Mouse (Mus musculus) CH12.LX (cell line): Measurements from ENCODE around the gene Rho. TPM values are rescaled to one million over a fixed set of nuclear protein-coding genes. Genes with fewer than 3 reads are reported as not detected.

Source experiments
- DNase-seq: peaks from one replicate; pipeline ENCODE4 v3.0.0-alpha.2; 2013; ENCODE audit errors: extremely low read depth
- H3K27ac ChIP-seq: 2 replicates; pipeline ENCODE4 v1.5.1; 2012; ENCODE audit warnings: low read depth, mild to moderate bottlenecking, control low read depth, moderate library complexity; ENCODE audit not compliant: insufficient read depth
- H3K27me3 ChIP-seq: replicated peaks from 2 replicates; pipeline ENCODE3; 2012; ENCODE audit warnings: inconsistent platforms
- H3K36me3 ChIP-seq, 2 experiments: replicated peaks in 1 of 2; 2 replicates each; pipeline versions ENCODE3 to v1.6.1; 2012; ENCODE audit warnings: inconsistent platforms in 1 of 2, low read length in 1 of 2, mild to moderate bottlenecking in 1 of 2, mixed read lengths in 1 of 2, moderate library complexity in 1 of 2; ENCODE audit not compliant: control insufficient read depth in 1 of 2, insufficient read depth in 1 of 2
- H3K4me1 ChIP-seq, 2 experiments: 2 replicates each; pipeline ENCODE4 v1.6.1; 2012; ENCODE audit warnings: inconsistent platforms in 1 of 2, moderate library complexity in 1 of 2; ENCODE audit not compliant: insufficient read depth in 2 of 2, control insufficient read depth in 1 of 2
- H3K4me2 ChIP-seq: 2 replicates; pipeline ENCODE4 v1.6.1; 2012; ENCODE audit warnings: low read depth, mild to moderate bottlenecking, control low read depth; ENCODE audit not compliant: poor library complexity, insufficient read depth, severe bottlenecking
- H3K4me3 ChIP-seq, 3 experiments: fragments of 150-350 bp in 1 of 3; sonication (generic) in 1 of 3; replicated peaks in 1 of 3; 2 replicates each; pipeline versions ENCODE3 to v1.5.1; 2011 to 2012; ENCODE audit warnings: low read depth in 2 of 3, low read length in 2 of 3, mild to moderate bottlenecking in 2 of 3, moderate library complexity in 2 of 3, control low read depth in 1 of 3, improper control_type of control experiment in 1 of 3, inconsistent platforms in 1 of 3, mixed read lengths in 1 of 3; ENCODE audit not compliant: poor library complexity in 1 of 3
- H3K79me2 ChIP-seq: replicated peaks from 2 replicates; pipeline ENCODE4 v1.6.1; 2012; ENCODE audit warnings: mild to moderate bottlenecking, moderate library complexity; ENCODE audit not compliant: control insufficient read depth, poor library complexity, insufficient read depth, severe bottlenecking; ENCODE audit errors: extremely low read depth
- H3K9ac ChIP-seq: 2 replicates; pipeline ENCODE4 v1.6.1; 2012; ENCODE audit warnings: low read depth, mild to moderate bottlenecking, control low read depth, moderate library complexity; ENCODE audit not compliant: insufficient read depth
- H3K9me3 ChIP-seq: replicated peaks from 2 replicates; pipeline ENCODE3; 2012; ENCODE audit warnings: low read length, inconsistent platforms, mixed read lengths
- CHD2 ChIP-seq: IDR thresholded peaks from 2 replicates; pipeline ENCODE4 v1.6.1; 2011; ENCODE audit warnings: low read length, improper control_type of control experiment
- CTCF ChIP-seq, 2 experiments: IDR thresholded peaks in 1 of 2; conservative IDR thresholded peaks in 1 of 2; 2 replicates each; pipeline ENCODE4 v1.5.1; 2011 to 2012; ENCODE audit warnings: low read depth in 2 of 2, low read length in 2 of 2, improper control_type of control experiment in 1 of 2, inconsistent platforms in 1 of 2, mild to moderate bottlenecking in 1 of 2, moderate library complexity in 1 of 2
- EP300 ChIP-seq: IDR thresholded peaks from 2 replicates; pipeline ENCODE4 v1.6.1; 2011; ENCODE audit warnings: low read length, improper control_type of control experiment
- HCFC1 ChIP-seq: IDR thresholded peaks from 2 replicates; pipeline ENCODE4 v1.6.1; 2012; ENCODE audit warnings: low read depth, mild to moderate bottlenecking, inconsistent platforms, low read length, improper control_type of control experiment
- JUN ChIP-seq: IDR thresholded peaks from 2 replicates; pipeline ENCODE4 v1.6.1; 2011; ENCODE audit warnings: low read depth, mild to moderate bottlenecking, low read length, improper control_type of control experiment, moderate library complexity; ENCODE audit not compliant: insufficient read depth
- KAT2A ChIP-seq: IDR thresholded peaks from 2 replicates; pipeline ENCODE4 v1.6.1; 2012; ENCODE audit warnings: low read length, improper control_type of control experiment, inconsistent platforms; ENCODE audit not compliant: insufficient replicate concordance
- MEF2A ChIP-seq: IDR thresholded peaks from 2 replicates; pipeline ENCODE4 v1.6.1; 2014; ENCODE audit warnings: low read depth, mild to moderate bottlenecking, inconsistent platforms, low read length, improper control_type of control experiment, borderline replicate concordance
- MXI1 ChIP-seq: IDR thresholded peaks from 2 replicates; pipeline ENCODE4 v1.6.1; 2011; ENCODE audit warnings: mild to moderate bottlenecking, low read depth, low read length, improper control_type of control experiment
- MYC ChIP-seq: IDR thresholded peaks from 2 replicates; pipeline ENCODE4 v1.6.1; 2011; ENCODE audit warnings: low read depth, mild to moderate bottlenecking, improper control_type of control experiment, low read length
- NELFE ChIP-seq: IDR thresholded peaks from 2 replicates; pipeline ENCODE4 v1.6.1; 2011; ENCODE audit warnings: low read depth, low read length, improper control_type of control experiment
- NRF1 ChIP-seq: IDR thresholded peaks from 2 replicates; pipeline ENCODE4 v1.6.1; 2014; ENCODE audit warnings: low read depth, mild to moderate bottlenecking, inconsistent platforms, low read length, improper control_type of control experiment, moderate library complexity
- RAD21 ChIP-seq: IDR thresholded peaks from 2 replicates; pipeline ENCODE4 v1.6.1; 2011; ENCODE audit warnings: low read depth, mild to moderate bottlenecking, low read length, improper control_type of control experiment, moderate library complexity
- RCOR1 ChIP-seq: conservative IDR thresholded peaks from 2 replicates; pipeline ENCODE4 v1.6.1; 2012; ENCODE audit warnings: low read depth, mild to moderate bottlenecking, inconsistent platforms, low read length, improper control_type of control experiment
- SMC3 ChIP-seq: IDR thresholded peaks from 2 replicates; pipeline ENCODE4 v1.6.1; 2011; ENCODE audit warnings: low read depth, low read length, improper control_type of control experiment
- TBP ChIP-seq: conservative IDR thresholded peaks from 2 replicates; pipeline ENCODE4 v1.6.1; 2011; ENCODE audit warnings: low read depth, low read length, improper control_type of control experiment
- TCF12 ChIP-seq: IDR thresholded peaks from 2 replicates; pipeline ENCODE4 v1.6.1; 2014; ENCODE audit warnings: low read depth, mild to moderate bottlenecking, inconsistent platforms, low read length, improper control_type of control experiment
- UBTF ChIP-seq: IDR thresholded peaks from 2 replicates; pipeline ENCODE4 v1.6.1; 2012; ENCODE audit warnings: low read depth, mild to moderate bottlenecking, inconsistent platforms, low read length, improper control_type of control experiment, moderate library complexity
- USF1 ChIP-seq: IDR thresholded peaks from 2 replicates; pipeline ENCODE4 v1.6.1; 2014; ENCODE audit warnings: low read depth, mild to moderate bottlenecking, inconsistent platforms, low read length, improper control_type of control experiment
- USF2 ChIP-seq: conservative IDR thresholded peaks from 2 replicates; pipeline ENCODE4 v1.6.1; 2011; ENCODE audit warnings: low read depth, low read length, improper control_type of control experiment
- ZKSCAN1 ChIP-seq: IDR thresholded peaks from 2 replicates; pipeline ENCODE4 v1.6.1; 2012; ENCODE audit warnings: low read depth, inconsistent platforms, low read length, improper control_type of control experiment, borderline replicate concordance
- dilution Hi-C: fragments of 300-500 bp; cut with MboI; formaldehyde crosslinking; loops from 2 replicates; pipeline ENCODE4 v1.14.3; 2020; ENCODE audit warnings: low sequenced_read_pairs; ENCODE audit not compliant: extremely low pct_unique_long_range_greater_than_20kb, extremely low pct_ligation_motif_present
- in situ Hi-C: fragments of 300-500 bp; cut with MboI; formaldehyde crosslinking; loops from 3 replicates; pipeline ENCODE4 v1.14.3; 2019; ENCODE audit warnings: low sequenced_read_pairs, low pct_ligation_motif_present, low pct_unique_long_range_greater_than_20kb, mixed read lengths
- polyA plus RNA-seq: library from polyadenylated mRNA; unstranded; fragments of >175 nt; gene quantifications from 2 replicates; pipeline ENCODE4 v1.2.1, GENCODE M21; 2012; ENCODE audit warnings: low read depth; ENCODE audit not compliant: insufficient read length
- total RNA-seq, 2 experiments: library from RNA; depleted of rRNA; stranded (reverse); fragments of 300-350 nt in 1 of 2; fragments of >200 nt in 1 of 2; gene quantifications; 2 replicates each; pipeline ENCODE4 v1.2.3; 2012 to 2014

The Rho gene
- total and polyA plus RNA-seq, 3 experiments, result 0.04 TPM; not detected in 1

DNA sequence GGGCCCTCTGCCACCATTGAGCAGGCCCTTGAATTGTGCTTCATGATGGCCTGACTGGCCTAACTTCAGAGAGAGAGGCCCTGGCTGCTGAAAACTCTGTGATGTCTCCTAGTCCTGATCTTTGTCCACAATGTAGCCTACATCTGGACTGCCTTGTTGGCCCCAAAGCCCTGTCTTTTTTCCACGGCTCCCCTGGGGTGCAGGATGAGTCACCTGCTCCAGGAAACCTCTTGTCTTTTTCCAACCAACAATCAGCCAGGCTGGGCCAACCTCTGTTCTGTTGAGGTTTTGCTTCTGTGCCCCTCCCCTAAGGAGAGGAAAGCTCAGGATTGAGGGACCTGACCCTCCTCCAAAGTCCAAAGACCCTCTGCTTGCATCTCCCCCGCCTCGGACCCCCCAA lies 30.2 kb downstream of the Rho start:
- dilution Hi-C loops, result no loop called here
- Histone ChIP-seq H3K27me3 (no peaks in the 10 kb centered on the region), H3K79me2 (no peaks in the 10 kb centered on the region), H3K4me1 (peaks cover 9 to 48% of the 10 kb centered on the region in 2 experiments), H3K9me3 (no peaks in the 10 kb centered on the region), H3K4me2 (no peak overlapping the region), H3K36me3 (peaks cover 87 to 97% of the 10 kb centered on the region in 2 experiments), H3K4me3 (no peak overlapping the region), H3K27ac (no peak overlapping the region), H3K9ac (no peak overlapping the region)
- DNase-seq, result no peak
- TF ChIP-seq USF1, result no peak
- no peak for TF ChIP-seq RCOR1
- TF ChIP-seq NRF1, result no peak
- no peak for TF ChIP-seq MXI1
- TF ChIP-seq NELFE, result no peak
- no peak for TF ChIP-seq HCFC1
- peak; percentile 28; the same call in 1 of the 2 replicates for TF ChIP-seq TCF12
- no peak for TF ChIP-seq RAD21
- TF ChIP-seq MYC, result no peak
- TF ChIP-seq EP300, result peak; percentile 61
- TF ChIP-seq UBTF, result no peak
- TF ChIP-seq ZKSCAN1, result no peak
- TF ChIP-seq TBP, result no peak
- TF ChIP-seq JUN, result no peak
- in situ Hi-C loops, result no loop called here

GRCm38 (mm10) chr6:115962439-115963085 lies 31.0 kb downstream of the Rho start:
- Histone ChIP-seq H3K4me2 (no peak overlapping the region), H3K4me1 (peaks cover 3 to 40% of the 10 kb centered on the region in 2 experiments; a peak in 2 of 4 replicates), H3K27ac (no peak overlapping the region), H3K27me3 (no peaks in the 10 kb centered on the region), H3K79me2 (no peaks in the 10 kb centered on the region), H3K36me3 (peaks cover 88 to 97% of the 10 kb centered on the region in 2 experiments), H3K9ac (no peak overlapping the region), H3K9me3 (no peaks in the 10 kb centered on the region), H3K4me3 (no peak overlapping the region)
- in situ Hi-C loops, result no loop called here
- no peak for TF ChIP-seq MEF2A
- peak; percentile 22 for TF ChIP-seq RAD21
- no peak for TF ChIP-seq USF2
- no peak for TF ChIP-seq UBTF
- no peak for TF ChIP-seq MYC
- no peak for TF ChIP-seq KAT2A
- peak in 1 of 2 experiments; percentile 49; a peak in 2 of 4 replicates for TF ChIP-seq CTCF (conservative IDR thresholded peaks at IDR 0.05 in 1 of 2, IDR thresholded peaks at IDR 0.05 in 1 of 2; ENCODE audit: low read depth in 2 of 2, low read length in 2 of 2)
- TF ChIP-seq SMC3, result peak; percentile 48
- TF ChIP-seq CHD2, result no peak
- no peak for DNase-seq
- dilution Hi-C loops, result no loop called here
